20 mouse cellular contexts compared by ENCODE assay signal in the genomic region with DNA sequence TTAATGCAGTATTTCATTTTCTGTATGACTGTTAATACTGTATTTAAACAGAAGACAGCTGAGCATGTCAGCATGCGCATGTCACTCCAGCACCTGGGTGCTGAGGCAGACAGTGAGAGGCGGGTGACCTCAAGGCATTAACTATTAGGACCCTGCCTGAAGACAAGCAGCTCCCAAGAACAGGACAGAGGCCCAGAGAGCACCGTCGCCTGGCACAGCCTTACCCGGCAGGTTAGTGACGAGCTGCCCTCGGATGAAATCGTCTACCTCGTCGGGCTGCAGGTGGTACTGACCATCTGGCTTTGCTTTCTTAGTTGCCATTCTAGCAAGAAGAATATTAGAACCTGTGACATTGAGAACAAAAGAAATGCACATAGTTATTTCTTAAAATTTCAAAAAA.
DNase-seq lines count a peak whose midpoint lies in the region; TF ChIP-seq lines count a peak whose summit lies in the region.
"Had no signal": no experiment of that assay in that cellular context is flagged by ENCODE, and none has a peak within 500 bp of the region (broad histone marks: within the 10 kb centered on the region; RNA-seq: fewer than 3 reads in every experiment).

No protein-coding gene starts in this region.

- 29% methylated on average over 10 of the region's 10 CpGs for WGBS in cerebellum, adult 2 months

- peak; percentile 46 to 58 for DNase-seq in cerebellum, adult 2 months
- no peak for DNase-seq in cerebellum, adult 8-10 months
- peak; percentile 40 for DNase-seq in cerebellum, adult 9-11 months
- DNase-seq in cerebellum, postnatal 10 days, result peak; percentile 13 to 17
- peak; percentile 33 to 44 for DNase-seq in cerebellum, postnatal 36 days
- DNase-seq in B cell, adult 2 months, result no peak
- DNase-seq: adrenal gland, adult 8-10 months; adrenal gland, postnatal 25 days; gastrocnemius, postnatal 14 days; heart, adult 18-20 months; heart, postnatal 10 days; heart, postnatal 4 days; kidney, adult 18-20 months; kidney, adult 9 months had no signal

- TF ChIP-seq CTCF in cerebellum, adult 2 months (IDR thresholded peaks at IDR 0.05; ENCODE audit: borderline replicate concordance, insufficient read depth, low read depth, low read length), result no peak

- no peak overlapping the region for H3K4me3 ChIP-seq in cerebellum, adult 2 months (replicated peaks; ENCODE audit: insufficient read depth, low read depth, low read length)
- H3K4me3 ChIP-seq: forebrain, embryonic 10.5 days; forebrain, embryonic 13.5 days; heart, embryonic 12.5 days; heart, embryonic 15.5 days had no signal

- H3K27ac ChIP-seq in cerebellum, adult 2 months (ENCODE audit: insufficient read depth, low read length), result no peak overlapping the region
- H3K27ac ChIP-seq: forebrain, embryonic 10.5 days; forebrain, embryonic 13.5 days; heart, embryonic 15.5 days; hindbrain, embryonic 14.5 days; hindbrain, postnatal 0 days had no signal

- TF ChIP-seq POLR2A in cerebellum, adult 2 months (IDR thresholded peaks at IDR 0.05; ENCODE audit: borderline replicate concordance, insufficient read depth, low read length), result no peak

- H3K4me1 ChIP-seq in cerebellum, adult 2 months (ENCODE audit: control insufficient read depth, insufficient read depth, low read length), result peaks cover 4% of the 10 kb centered on the region
- H3K4me1 ChIP-seq: forebrain, embryonic 10.5 days; forebrain, embryonic 13.5 days; heart, embryonic 15.5 days had no signal

- H3K27me3 ChIP-seq in cerebellum, adult 2 months (ENCODE audit: control insufficient read depth, insufficient read depth, low read length), result no peaks in the 10 kb centered on the region
- H3K27me3 ChIP-seq: forebrain, embryonic 13.5 days; heart, embryonic 12.5 days; heart, embryonic 15.5 days had no signal

Comparison
In these comparisons a context has a peak if more than half of its experiments do, and no peak if none do; other contexts are left out.
1. DNase-seq: peak in cerebellum, adult 2 months (2 of 2), cerebellum, adult 9-11 months (single experiment), cerebellum, postnatal 10 days (2 of 2) and cerebellum, postnatal 36 days (2 of 2); none in cerebellum, adult 8-10 months (single experiment) and B cell, adult 2 months (0 of 2).